Mouse (Mus musculus) megakaryocyte, embryonic 14.5 days (primary cell): ENCODE data around the gene Cfap44.

Experiments
- FLI1 ChIP-seq: IDR thresholded peaks from 2 replicates; pipeline ENCODE4 v1.6.1; 2012; ENCODE audit warnings: low read length, inconsistent platforms, mixed read lengths
- GATA1 ChIP-seq: IDR thresholded peaks from 3 replicates; pipeline ENCODE4 v1.6.1; 2012; ENCODE audit warnings: mixed read lengths, low read length, inconsistent platforms, borderline replicate concordance

DNA sequence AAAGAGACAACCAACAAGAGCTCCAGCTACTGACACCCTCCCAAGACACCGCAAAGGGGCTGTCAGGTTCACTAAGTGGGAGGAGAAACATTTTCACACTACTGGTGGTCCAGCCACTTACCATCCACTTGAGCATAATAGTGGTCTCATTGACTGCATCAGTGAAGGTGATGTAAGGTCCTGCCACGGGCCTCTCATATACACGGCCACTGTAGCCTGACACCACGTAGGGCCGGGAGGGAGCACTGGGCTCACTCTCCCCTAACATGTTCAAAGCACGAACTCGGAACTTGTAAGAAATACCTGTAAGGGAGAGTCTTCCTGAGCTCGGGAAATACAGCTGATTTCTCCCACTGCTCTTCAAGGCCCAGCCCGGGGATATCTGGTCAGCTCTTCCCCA lies 96.5 kb downstream of the Cfap44 start:
- TF ChIP-seq FLI1 (no peak), GATA1 (no peak)
